Mouse (Mus musculus) mammary gland, adult 2 months (tissue): ENCODE measurements around the gene Cav2. TPM values are rescaled to one million over a fixed set of nuclear protein-coding genes. Genes with fewer than 3 reads are reported as not detected.

Experiments used
- polyA plus RNA-seq: library from polyadenylated mRNA; depleted of rRNA; stranded (reverse); fragments of >200 nt; gene quantifications from 2 replicates; pipeline ENCODE4 v1.2.3, GENCODE M21; 2012; ENCODE audit warnings: low replicate concordance; rRNA removed

Gene Cav2
- 123 and 191 TPM in 2 replicates for polyA plus RNA-seq

GRCm38 (mm10) chr6:17280939-17281756 is at the start of gene Cav2:
Gene Cav2, plus strand, starts transcription at chr6:17281185.

GRCm38 (mm10) chr6:17305954-17306601 is 25.1 kb downstream of the Cav2 start, which contains the start of gene Cav1:
Gene Cav1, plus strand, starts transcription at chr6:17306335.

Other genes starting within 250 kb of the Cav2 start
- 23.1 and 29.3 TPM in 2 replicates for gene Tes, start 216.0 kb upstream of the Cav2 start, polyA plus RNA-seq
- gene Cav1, start 25.1 kb downstream of the Cav2 start, polyA plus RNA-seq: 1,328 and 1,996 TPM in 2 replicates
- 8.7 and 13.7 TPM in 2 replicates for gene Met, start 182.6 kb downstream of the Cav2 start, polyA plus RNA-seq